Mouse (Mus musculus) adrenal gland, postnatal 4 days (tissue): ENCODE measurements at regions not wholly inside any gene's neighbourhood (a gene's known extent, or its start where the extent isn't known, plus 50 kb on each side); places are given as distances from the start of the nearest gene placed in this dataset.

ENCODE experiments used
- DNase-seq, 2 experiments: peaks; one replicate each; pipeline ENCODE4 v3.0.0; 2021 to 2022; ENCODE audit warnings: low spot score in 2 of 2, mixed read lengths in 2 of 2

DNA sequence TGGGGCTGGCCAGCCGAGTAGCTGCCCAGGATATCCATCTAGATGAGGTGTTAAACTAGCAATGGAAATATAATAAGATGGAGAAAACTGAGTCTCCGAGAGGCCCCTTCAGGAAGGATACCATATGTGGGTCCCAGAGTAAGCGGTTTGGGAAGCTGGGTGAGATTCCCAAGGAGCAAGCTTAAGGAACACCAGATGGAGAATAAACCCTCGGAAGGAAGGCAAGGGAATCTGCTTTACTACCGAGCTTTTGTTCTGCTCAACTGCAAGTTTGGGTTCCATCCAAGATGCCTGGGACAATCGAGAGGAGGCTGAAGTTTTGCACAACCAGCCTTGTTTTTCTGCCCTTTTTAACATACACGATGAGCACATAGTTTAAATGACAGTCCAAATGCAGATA, 164.9 kb upstream of the Osr1 start:
- DNase-seq: no peak

- DNase-seq: no peak
Observed at GRCm38 (mm10) chr12:9419311-9419710, 150.6 kb upstream of the Osr1 start.

- DNase-seq: no peak
Observed at GRCm38 (mm10) chr12:9430656-9431055, 139.3 kb upstream of the Osr1 start.

DNA sequence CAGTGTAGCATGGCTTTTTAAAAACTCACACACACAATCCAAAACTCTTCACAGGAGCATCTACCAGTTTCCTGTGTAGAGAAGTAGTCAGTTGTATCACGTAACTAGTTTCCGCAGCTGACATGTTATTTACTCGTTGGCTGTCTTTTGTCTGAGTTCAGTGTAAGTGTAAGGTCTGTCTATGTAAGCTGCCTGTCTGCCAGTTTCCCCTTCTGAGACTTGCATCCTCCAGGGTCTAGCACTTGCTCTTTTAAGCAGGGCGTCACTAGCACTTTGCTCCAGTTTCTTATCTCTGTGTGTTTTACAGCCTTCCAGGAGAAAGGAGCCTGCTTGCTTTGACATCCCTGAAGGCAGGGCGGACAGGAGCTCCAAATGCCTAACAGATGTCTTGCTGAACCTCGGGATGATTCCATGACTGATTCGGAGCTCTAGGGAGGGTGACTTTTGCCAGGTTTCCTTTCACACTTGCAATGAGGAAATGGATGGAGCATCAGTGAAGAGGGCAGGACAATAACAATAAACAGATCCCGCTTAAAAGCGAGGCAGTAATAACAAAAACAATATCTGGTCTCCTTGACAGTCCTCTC, 131.2 kb upstream of the Osr1 start:
- DNase-seq: no peak

- no peak for DNase-seq
Observed at GRCm38 (mm10) chr12:9450620-9451019, 119.3 kb upstream of the Osr1 start.

- no peak for DNase-seq
Observed at GRCm38 (mm10) chr12:9460193-9460592, 109.7 kb upstream of the Osr1 start.

DNA sequence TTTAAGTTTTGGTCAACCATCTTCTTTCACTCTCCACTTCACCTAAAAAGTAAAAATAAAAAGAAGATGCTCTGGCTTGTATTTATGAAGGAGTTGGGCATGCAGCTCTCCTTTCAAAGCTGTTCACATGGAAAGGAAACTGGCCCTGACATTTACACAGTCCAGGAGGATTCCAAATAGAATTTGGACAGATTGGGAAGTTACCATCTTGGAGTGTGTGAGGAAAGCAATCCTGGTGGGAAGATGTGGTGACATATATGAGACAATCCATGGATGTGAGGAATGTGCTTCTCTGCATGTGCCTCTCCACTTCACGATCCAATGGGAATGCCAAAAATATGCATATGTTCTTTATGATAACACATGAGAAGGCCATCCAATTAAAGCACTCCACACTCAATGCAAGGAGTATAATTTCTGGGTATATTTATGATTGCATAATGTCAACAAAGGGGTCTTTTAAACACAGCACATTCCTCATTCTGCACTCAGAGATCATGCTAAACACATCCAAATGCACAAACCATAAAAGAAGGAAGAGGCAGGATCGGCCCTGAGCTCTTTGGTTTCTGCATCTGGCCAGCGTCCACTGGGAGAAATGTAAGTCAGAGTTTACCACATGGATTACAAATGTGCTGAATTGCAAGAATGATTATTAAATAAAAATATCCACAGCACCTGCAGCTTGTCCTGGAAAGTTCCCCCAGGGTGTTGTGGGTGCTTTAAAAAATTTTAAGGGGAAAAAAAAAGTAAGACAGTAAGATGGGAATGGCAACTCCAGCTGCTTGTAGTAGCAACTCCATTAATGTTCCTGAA, 100.1 kb upstream of the Osr1 start:
- DNase-seq: no peak

- no peak for DNase-seq
Observed at GRCm38 (mm10) chr12:9475836-9476235, 94.1 kb upstream of the Osr1 start.

GRCm38 (mm10) chr12:9478201-9478600, 91.7 kb upstream of the Osr1 start:
- DNase-seq: no peak

- no peak for DNase-seq
Observed at GRCm38 (mm10) chr12:9487674-9488413, 82.1 kb upstream of the Osr1 start.

DNA sequence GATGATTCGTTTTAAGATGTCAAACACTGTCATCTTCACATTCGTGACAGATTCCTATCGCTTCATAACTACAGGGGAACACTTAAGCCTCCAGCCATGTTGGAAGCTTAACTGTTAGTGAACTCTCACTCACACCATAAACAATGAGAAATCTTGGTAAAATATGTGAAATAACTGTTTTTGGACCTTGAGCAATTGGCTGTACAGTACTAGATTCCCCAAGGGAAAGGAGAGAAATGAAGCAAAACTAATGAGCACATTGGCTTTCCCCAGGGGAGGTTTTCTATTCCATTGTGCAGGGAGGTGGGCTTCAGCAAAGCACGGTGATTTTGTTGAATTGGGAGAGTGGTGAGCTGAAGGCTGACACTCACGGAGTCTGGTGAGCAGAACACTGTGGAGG, 56.0 kb upstream of the Osr1 start:
- no peak for DNase-seq

GRCm38 (mm10) chr12:9518782-9519181, 51.1 kb upstream of the Osr1 start:
- DNase-seq: no peak

- no peak for DNase-seq
Observed at GRCm38 (mm10) chr12:9519346-9519745, 50.6 kb upstream of the Osr1 start.
